13 mouse cellular contexts compared by ENCODE assay signal in genomic region chr2:63452891-63453290, GRCm38 (mm10).
DNase-seq lines count a peak whose midpoint lies in the region; ATAC-seq and TF ChIP-seq lines count a peak whose summit lies in the region.
"Had no signal": no experiment of that assay in that cellular context is flagged by ENCODE, and none has a peak within 500 bp of the region (broad histone marks: within the 10 kb centered on the region; RNA-seq: fewer than 3 reads in every experiment).

No protein-coding gene starts in this region.

- no peak overlapping the region for H3K4me3 ChIP-seq in forebrain, embryonic 14.5 days (ENCODE audit: low read depth, low read length)
- no peak overlapping the region for H3K4me3 ChIP-seq in forebrain, embryonic 11.5 days (ENCODE audit: low read depth, low read length)
- no peak overlapping the region for H3K4me3 ChIP-seq in left cerebral cortex, adult 2 months
- H3K4me3 ChIP-seq in forebrain, postnatal 0 days (ENCODE audit: low read depth, low read length), result no peak overlapping the region
- H3K4me3 ChIP-seq: erythroblast, embryonic 14.5 days; midbrain, embryonic 13.5 days had no signal

- peaks cover 4% of the 10 kb centered on the region; the same call in 1 of the 2 replicates for H3K4me1 ChIP-seq in forebrain, embryonic 14.5 days (ENCODE audit: control insufficient read depth, insufficient read depth, low read length)
- H3K4me1 ChIP-seq in forebrain, embryonic 11.5 days (replicated peaks; ENCODE audit: control insufficient read depth, insufficient read depth, low read length), result no peaks in the 10 kb centered on the region
- H3K4me1 ChIP-seq in forebrain, postnatal 0 days (ENCODE audit: insufficient read depth), result peaks cover 8% of the 10 kb centered on the region; the same call in 1 of the 2 replicates
- H3K4me1 ChIP-seq: midbrain, embryonic 13.5 days had no signal

- ATAC-seq in forebrain, embryonic 14.5 days, result peak; percentile 78
- no peak for ATAC-seq in forebrain, embryonic 11.5 days (replicated peaks; ENCODE audit: low FRiP score)
- peak; percentile 90 for ATAC-seq in forebrain, postnatal 0 days
- no peak for ATAC-seq in megakaryocyte progenitor cell, adult 5-6 weeks (replicated peaks; ENCODE audit: poor library complexity)
- ATAC-seq in CD4-positive, CD25-positive, alpha-beta regulatory T cell, adult 4 months, result no peak
- ATAC-seq: midbrain, embryonic 13.5 days had no signal

- no peak overlapping the region for H3K9ac ChIP-seq in forebrain, embryonic 14.5 days (ENCODE audit: low read length)
- no peak overlapping the region for H3K9ac ChIP-seq in forebrain, embryonic 11.5 days (ENCODE audit: low read length)
- no peak overlapping the region for H3K9ac ChIP-seq in forebrain, postnatal 0 days
- H3K9ac ChIP-seq: lung, embryonic 14.5 days; midbrain, embryonic 13.5 days had no signal

- 7% methylated on average over 1 of the region's 1 CpGs for WGBS in forebrain, embryonic 14.5 days
- WGBS in forebrain, embryonic 11.5 days, result 53% methylated on average over 1 of the region's 1 CpGs
- 24% methylated on average over 1 of the region's 1 CpGs for WGBS in forebrain, postnatal 0 days

- intact Hi-C loops in left cerebral cortex, adult 2 months (cut with DNase I), result loop anchor here (5.0 to 10.0 kb wide), 5 partner anchors 238 to 796 kb away; partner anchors contain the start of gene Kcnh7
- intact Hi-C loops in left cerebral cortex, postnatal 25 days (cut with DNase I), result loop anchor here (5.0 to 10.0 kb wide), 4 partner anchors 271 to 806 kb away; partner anchors contain the start of genes Ifih1 and Kcnh7

- no peaks in the 10 kb centered on the region for H3K9me3 ChIP-seq in forebrain, embryonic 14.5 days (replicated peaks; ENCODE audit: control insufficient read depth, low read length)
- no peaks in the 10 kb centered on the region for H3K9me3 ChIP-seq in forebrain, embryonic 11.5 days (ENCODE audit: control insufficient read depth, low read length)
- H3K9me3 ChIP-seq in forebrain, postnatal 0 days (ENCODE audit: low read length), result no peaks in the 10 kb centered on the region
- H3K9me3 ChIP-seq: midbrain, embryonic 13.5 days had no signal

- no peak overlapping the region for H3K27ac ChIP-seq in forebrain, embryonic 14.5 days (ENCODE audit: low read depth, low read length)
- H3K27ac ChIP-seq in forebrain, embryonic 11.5 days (ENCODE audit: low read depth, low read length), result no peak overlapping the region
- H3K27ac ChIP-seq in left cerebral cortex, adult 2 months, result no peak overlapping the region
- H3K27ac ChIP-seq in forebrain, postnatal 0 days (ENCODE audit: low read depth, low read length), result no peak overlapping the region
- H3K27ac ChIP-seq: midbrain, embryonic 13.5 days had no signal

- H3K4me2 ChIP-seq in forebrain, embryonic 14.5 days (ENCODE audit: low read length), result no peak overlapping the region
- H3K4me2 ChIP-seq in forebrain, embryonic 11.5 days (ENCODE audit: low read depth, low read length, severe bottlenecking), result no peak overlapping the region
- no peak overlapping the region for H3K4me2 ChIP-seq in forebrain, postnatal 0 days (ENCODE audit: low read depth)
- H3K4me2 ChIP-seq: lung, embryonic 14.5 days; midbrain, embryonic 13.5 days had no signal

- no peak for TF ChIP-seq CTCF in left cerebral cortex, adult 2 months (IDR thresholded peaks at IDR 0.05)
- no peak for TF ChIP-seq CTCF in forebrain, postnatal 0 days (IDR thresholded peaks at IDR 0.05; ENCODE audit: low read depth)

- peak; percentile 76 for DNase-seq in forebrain, embryonic 14.5 days (ENCODE audit: low spot score)
- DNase-seq in forebrain, embryonic 11.5 days (ENCODE audit: low spot score), result no peak
- DNase-seq in left cerebral cortex, adult 11 months (ENCODE audit: low spot score), result peak; percentile 13
- no peak for DNase-seq in left cerebral cortex, adult 2 months (ENCODE audit: extremely low spot score in 1 of 2, low spot score in 2 of 2)
- peak; percentile 70 for DNase-seq in forebrain, postnatal 0 days
- DNase-seq in left cerebral cortex, postnatal 25 days (ENCODE audit: low spot score in 2 of 2), result peak; percentile 12 to 68
- DNase-seq: kidney, adult 18-20 months; spleen, adult 18-20 months had no signal

- no peaks in the 10 kb centered on the region for H3K27me3 ChIP-seq in forebrain, embryonic 14.5 days (replicated peaks; ENCODE audit: control insufficient read depth, insufficient read depth, low read length)
- H3K27me3 ChIP-seq in forebrain, embryonic 11.5 days (ENCODE audit: control insufficient read depth, insufficient read depth, low read length), result no peaks in the 10 kb centered on the region
- H3K27me3 ChIP-seq in forebrain, postnatal 0 days (ENCODE audit: insufficient read depth, low read length), result no peaks in the 10 kb centered on the region
- H3K27me3 ChIP-seq: midbrain, embryonic 13.5 days had no signal

- no peaks in the 10 kb centered on the region for H3K36me3 ChIP-seq in forebrain, embryonic 14.5 days (ENCODE audit: control insufficient read depth, insufficient read depth, low read length)
- H3K36me3 ChIP-seq in forebrain, embryonic 11.5 days (ENCODE audit: control insufficient read depth, insufficient read depth, low read length), result no peaks in the 10 kb centered on the region
- no peaks in the 10 kb centered on the region for H3K36me3 ChIP-seq in forebrain, postnatal 0 days (ENCODE audit: insufficient read depth)
- H3K36me3 ChIP-seq: midbrain, embryonic 13.5 days had no signal

Comparison
In these comparisons a context has a peak if more than half of its experiments do, and no peak if none do; other contexts are left out.
1. ATAC-seq: peak in forebrain, embryonic 14.5 days (single experiment) and forebrain, postnatal 0 days (single experiment); none in forebrain, embryonic 11.5 days (single experiment), megakaryocyte progenitor cell, adult 5-6 weeks (single experiment) and CD4-positive, CD25-positive, alpha-beta regulatory T cell, adult 4 months (single experiment).
2. DNase-seq: peak in forebrain, embryonic 14.5 days (single experiment), left cerebral cortex, adult 11 months (single experiment), forebrain, postnatal 0 days (single experiment) and left cerebral cortex, postnatal 25 days (2 of 2); none in forebrain, embryonic 11.5 days (single experiment) and left cerebral cortex, adult 2 months (0 of 2).